ENCODE assay signal across 25 mouse cellular contexts in the genomic region with DNA sequence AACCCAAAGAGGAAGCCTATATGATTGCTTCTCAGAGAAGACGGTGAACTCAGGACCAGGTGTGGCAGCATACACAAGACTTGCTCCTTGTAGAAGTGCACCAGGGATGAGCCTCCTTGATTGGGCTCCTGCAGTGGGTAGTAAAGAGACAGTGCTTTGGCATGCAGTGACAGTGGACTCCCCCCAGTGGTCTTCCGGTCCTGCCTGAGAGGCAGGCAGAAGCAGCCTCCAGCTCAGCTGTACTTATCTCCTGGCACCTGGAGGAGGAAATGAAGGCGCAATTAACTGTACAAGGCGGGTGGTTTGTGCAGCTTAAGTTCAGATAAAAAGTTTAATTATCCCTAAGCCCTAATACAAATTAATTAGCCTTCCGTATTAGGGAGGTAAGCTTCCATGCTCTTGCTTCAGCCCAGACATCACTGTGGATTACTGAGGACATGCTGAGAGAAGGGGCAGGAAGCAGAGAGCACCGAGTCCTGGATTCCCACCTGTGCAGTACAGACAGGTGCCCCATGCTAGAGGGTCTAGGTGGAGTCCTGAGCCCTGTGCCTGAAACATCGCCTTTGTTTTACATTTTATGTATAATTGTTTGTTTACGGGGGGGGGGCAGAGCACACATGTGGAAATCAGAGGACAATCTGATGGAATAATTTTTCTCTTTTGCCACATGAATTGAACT. TPM values are rescaled to one million over a fixed set of nuclear protein-coding genes. Genes with fewer than 3 reads are reported as not detected.
DNase-seq lines count a peak whose midpoint lies in the region; ATAC-seq lines count a peak whose summit lies in the region.
"Had no signal": no experiment of that assay in that cellular context is flagged by ENCODE, and none has a peak within 500 bp of the region (broad histone marks: within the 10 kb centered on the region; RNA-seq: fewer than 3 reads in every experiment).

No protein-coding gene starts in this region.

- no peak overlapping the region for H3K4me3 ChIP-seq in forebrain, embryonic 14.5 days (ENCODE audit: low read depth, low read length)
- no peak overlapping the region for H3K4me3 ChIP-seq in forebrain, embryonic 16.5 days (replicated peaks; ENCODE audit: low read length)
- no peak overlapping the region for H3K4me3 ChIP-seq in midbrain, embryonic 11.5 days (ENCODE audit: low read depth, low read length)
- no peak overlapping the region for H3K4me3 ChIP-seq in midbrain, embryonic 10.5 days
- H3K4me3 ChIP-seq in midbrain, embryonic 13.5 days (replicated peaks) = no peak overlapping the region
- H3K4me3 ChIP-seq: embryonic facial prominence, embryonic 13.5 days; heart, embryonic 13.5 days; megakaryocyte, embryonic 14.5 days; stomach, embryonic 15.5 days had no signal

- H3K4me1 ChIP-seq in forebrain, embryonic 14.5 days (ENCODE audit: control insufficient read depth, insufficient read depth, low read length) = no peaks in the 10 kb centered on the region
- H3K4me1 ChIP-seq in forebrain, embryonic 16.5 days (replicated peaks; ENCODE audit: control insufficient read depth, insufficient read depth, low read length) = peaks cover 5% of the 10 kb centered on the region
- no peaks in the 10 kb centered on the region for H3K4me1 ChIP-seq in midbrain, embryonic 11.5 days (ENCODE audit: control insufficient read depth, insufficient read depth, low read length)
- H3K4me1 ChIP-seq in midbrain, embryonic 10.5 days = no peaks in the 10 kb centered on the region
- no peaks in the 10 kb centered on the region for H3K4me1 ChIP-seq in midbrain, embryonic 13.5 days (replicated peaks)
- H3K4me1 ChIP-seq: embryonic facial prominence, embryonic 13.5 days; stomach, embryonic 15.5 days had no signal

- peak; percentile 34; the same call in 1 of the 2 replicates for ATAC-seq in forebrain, embryonic 14.5 days
- ATAC-seq in forebrain, embryonic 16.5 days = no peak
- 0 out of 2 replicates have a peak, but pooled peaks have one; percentile 14 for ATAC-seq in midbrain, embryonic 11.5 days (ENCODE audit: low FRiP score)
- ATAC-seq in midbrain, embryonic 13.5 days = peak; percentile 67
- ATAC-seq: intestine, embryonic 16.5 days had no signal

- H3K36me3 ChIP-seq in forebrain, embryonic 14.5 days (ENCODE audit: control insufficient read depth, insufficient read depth, low read length) = no peaks in the 10 kb centered on the region
- no peaks in the 10 kb centered on the region for H3K36me3 ChIP-seq in forebrain, embryonic 16.5 days (ENCODE audit: control insufficient read depth, insufficient read depth)
- no peaks in the 10 kb centered on the region for H3K36me3 ChIP-seq in midbrain, embryonic 11.5 days (ENCODE audit: control insufficient read depth, insufficient read depth, low read length)
- H3K36me3 ChIP-seq in midbrain, embryonic 10.5 days = no peaks in the 10 kb centered on the region
- H3K36me3 ChIP-seq in midbrain, embryonic 13.5 days = no peaks in the 10 kb centered on the region
- H3K36me3 ChIP-seq: embryonic facial prominence, embryonic 13.5 days; heart, embryonic 13.5 days; stomach, embryonic 15.5 days had no signal

- 0 out of 2 replicates have a peak, but pooled peaks cover 2% of the 10 kb centered on the region for H3K27me3 ChIP-seq in forebrain, embryonic 14.5 days (replicated peaks; ENCODE audit: control insufficient read depth, insufficient read depth, low read length)
- H3K27me3 ChIP-seq in forebrain, embryonic 16.5 days (replicated peaks; ENCODE audit: control insufficient read depth, insufficient read depth, low read length) = no peaks in the 10 kb centered on the region
- H3K27me3 ChIP-seq in midbrain, embryonic 11.5 days (ENCODE audit: control insufficient read depth, insufficient read depth, low read length) = no peaks in the 10 kb centered on the region
- H3K27me3 ChIP-seq in midbrain, embryonic 10.5 days (ENCODE audit: low read depth, poor library complexity, severe bottlenecking) = no peaks in the 10 kb centered on the region
- 0 out of 2 replicates have a peak, but pooled peaks cover 3% of the 10 kb centered on the region for H3K27me3 ChIP-seq in midbrain, embryonic 13.5 days
- H3K27me3 ChIP-seq: embryonic facial prominence, embryonic 13.5 days; heart, embryonic 13.5 days; stomach, embryonic 15.5 days had no signal

- intact Hi-C loops in gastrocnemius, postnatal 14 days (cut with DNase I; ENCODE audit: low total_unique reads) = no loop called here

- no peak overlapping the region for H3K4me2 ChIP-seq in forebrain, embryonic 14.5 days (ENCODE audit: low read length)
- H3K4me2 ChIP-seq in forebrain, embryonic 16.5 days (ENCODE audit: low read length) = no peak overlapping the region
- H3K4me2 ChIP-seq in midbrain, embryonic 11.5 days = no peak overlapping the region
- H3K4me2 ChIP-seq in midbrain, embryonic 13.5 days (replicated peaks) = no peak overlapping the region
- H3K4me2 ChIP-seq: embryonic facial prominence, embryonic 13.5 days; heart, embryonic 13.5 days; liver, embryonic 11.5 days; stomach, embryonic 15.5 days had no signal

- no peak overlapping the region for H3K27ac ChIP-seq in forebrain, embryonic 14.5 days (ENCODE audit: low read depth, low read length)
- H3K27ac ChIP-seq in forebrain, embryonic 16.5 days (ENCODE audit: low read length) = no peak overlapping the region
- H3K27ac ChIP-seq in midbrain, embryonic 11.5 days (ENCODE audit: low read depth, low read length) = no peak overlapping the region
- H3K27ac ChIP-seq in midbrain, embryonic 10.5 days (replicated peaks) = no peak overlapping the region
- H3K27ac ChIP-seq in midbrain, embryonic 13.5 days = no peak overlapping the region
- H3K27ac ChIP-seq: embryonic facial prominence, embryonic 13.5 days; heart, embryonic 13.5 days; stomach, embryonic 15.5 days had no signal

- DNase-seq in forebrain, embryonic 14.5 days (ENCODE audit: low spot score) = peak; percentile 12
- DNase-seq in midbrain, embryonic 11.5 days (ENCODE audit: low spot score, missing footprints) = no peak
- DNase-seq in midbrain, embryonic 10.5 days (ENCODE audit: low spot score) = no peak
- DNase-seq in retina, postnatal 7 days (ENCODE audit: low read depth, low spot score) = peak; percentile 24
- DNase-seq in gastrocnemius, postnatal 14 days = no peak
- DNase-seq in ovary, postnatal 10 days (ENCODE audit: low spot score) = no peak
- DNase-seq: adrenal gland, postnatal 36 days; cerebellum, adult 18-20 months; heart, adult 18-20 months; heart, postnatal 36 days; kidney, postnatal 36 days; layer of hippocampus, adult 9-11 months; lung, adult 18-20 months; lung, postnatal 14 days; right cerebral cortex, postnatal 25 days; thymus, adult 18-20 months; thymus, postnatal 4 days had no signal

- WGBS in forebrain, embryonic 14.5 days = 49% methylated on average over 8 of the region's 8 CpGs
- 46% methylated on average over 8 of the region's 8 CpGs for WGBS in forebrain, embryonic 16.5 days
- WGBS in midbrain, embryonic 11.5 days = 74% methylated on average over 8 of the region's 8 CpGs
- WGBS in midbrain, embryonic 10.5 days = 75% methylated on average over 8 of the region's 8 CpGs
- WGBS in midbrain, embryonic 13.5 days = 62% methylated on average over 8 of the region's 8 CpGs

- no peaks in the 10 kb centered on the region for H3K9me3 ChIP-seq in forebrain, embryonic 14.5 days (replicated peaks; ENCODE audit: control insufficient read depth, low read length)
- no peaks in the 10 kb centered on the region for H3K9me3 ChIP-seq in forebrain, embryonic 16.5 days (ENCODE audit: control insufficient read depth, low read length)
- no peaks in the 10 kb centered on the region for H3K9me3 ChIP-seq in midbrain, embryonic 11.5 days (ENCODE audit: control insufficient read depth, low read length)
- H3K9me3 ChIP-seq in midbrain, embryonic 10.5 days (replicated peaks) = no peaks in the 10 kb centered on the region
- no peaks in the 10 kb centered on the region for H3K9me3 ChIP-seq in midbrain, embryonic 13.5 days
- H3K9me3 ChIP-seq: embryonic facial prominence, embryonic 13.5 days; heart, embryonic 13.5 days; megakaryocyte, embryonic 14.5 days; stomach, embryonic 15.5 days had no signal

- no peak overlapping the region for H3K9ac ChIP-seq in forebrain, embryonic 14.5 days (ENCODE audit: low read length)
- H3K9ac ChIP-seq in forebrain, embryonic 16.5 days (replicated peaks; ENCODE audit: low read depth, low read length) = no peak overlapping the region
- H3K9ac ChIP-seq in midbrain, embryonic 11.5 days (ENCODE audit: low read length) = no peak overlapping the region
- no peak overlapping the region for H3K9ac ChIP-seq in midbrain, embryonic 13.5 days (replicated peaks)
- H3K9ac ChIP-seq: embryonic facial prominence, embryonic 13.5 days; heart, embryonic 13.5 days; stomach, embryonic 15.5 days had no signal

RNA-seq across cellular contexts. Expression of gene Ddx20, which starts 38.3 kb away (rescaled TPM):
- polyA plus RNA-seq in forebrain, embryonic 14.5 days (2014; fragmentation: Nextera tagmentation; extraction: Ambion mirVana) = 31.8 and 35.9 TPM in 2 replicates
- 31.6 and 35.3 TPM in 2 replicates for polyA plus RNA-seq in forebrain, embryonic 16.5 days (2015; fragmentation: Nextera tagmentation; extraction: Ambion mirVana)
- 46.3 and 52.7 TPM in 2 replicates for polyA plus RNA-seq in midbrain, embryonic 11.5 days (2014; fragmentation: Nextera tagmentation; extraction: Ambion mirVana)
- polyA plus RNA-seq in midbrain, embryonic 10.5 days (2016; fragmentation: Nextera tagmentation; extraction: Ambion mirVana) = 51.3 and 53.5 TPM in 2 replicates
- polyA plus RNA-seq in midbrain, embryonic 13.5 days (2015; fragmentation: Nextera tagmentation; extraction: Ambion mirVana) = 31.0 and 32.0 TPM in 2 replicates
- 1 to 10 TPM; 6.7 to 7.6 TPM for total RNA-seq in gastrocnemius, postnatal 14 days (2021)

RNA-seq across cellular contexts. Expression of gene Inka2, which starts 55.4 kb away (rescaled TPM):
- 0.74 and 1.1 TPM in 2 replicates for polyA plus RNA-seq in forebrain, embryonic 14.5 days (2014; fragmentation: Nextera tagmentation; extraction: Ambion mirVana)
- polyA plus RNA-seq in forebrain, embryonic 16.5 days (2015; fragmentation: Nextera tagmentation; extraction: Ambion mirVana) = 3.2 and 3.9 TPM in 2 replicates
- 0.34 and 0.56 TPM in 2 replicates for polyA plus RNA-seq in midbrain, embryonic 11.5 days (2014; fragmentation: Nextera tagmentation; extraction: Ambion mirVana)
- polyA plus RNA-seq in midbrain, embryonic 10.5 days (2016; fragmentation: Nextera tagmentation; extraction: Ambion mirVana) = 0.90 and 1.0 TPM in 2 replicates
- 1.9 and 2.4 TPM in 2 replicates for polyA plus RNA-seq in midbrain, embryonic 13.5 days (2015; fragmentation: Nextera tagmentation; extraction: Ambion mirVana)
- 1 to 10 TPM; 5.7 to 8.8 TPM for total RNA-seq in gastrocnemius, postnatal 14 days (2021)

Comparison
In these comparisons a context has a peak if more than half of its experiments do, and no peak if none do; other contexts are left out.
1. DNase-seq: peak in forebrain, embryonic 14.5 days (single experiment) and retina, postnatal 7 days (single experiment); none in midbrain, embryonic 11.5 days (single experiment), midbrain, embryonic 10.5 days (single experiment), gastrocnemius, postnatal 14 days (single experiment) and ovary, postnatal 10 days (single experiment).